Mouse (Mus musculus): ENCODE measurements at regions not wholly inside any gene's neighbourhood (a gene's known extent, or its start where the extent isn't known, plus 50 kb on each side); places are given as distances from the start of the nearest gene placed in this dataset.

DNA sequence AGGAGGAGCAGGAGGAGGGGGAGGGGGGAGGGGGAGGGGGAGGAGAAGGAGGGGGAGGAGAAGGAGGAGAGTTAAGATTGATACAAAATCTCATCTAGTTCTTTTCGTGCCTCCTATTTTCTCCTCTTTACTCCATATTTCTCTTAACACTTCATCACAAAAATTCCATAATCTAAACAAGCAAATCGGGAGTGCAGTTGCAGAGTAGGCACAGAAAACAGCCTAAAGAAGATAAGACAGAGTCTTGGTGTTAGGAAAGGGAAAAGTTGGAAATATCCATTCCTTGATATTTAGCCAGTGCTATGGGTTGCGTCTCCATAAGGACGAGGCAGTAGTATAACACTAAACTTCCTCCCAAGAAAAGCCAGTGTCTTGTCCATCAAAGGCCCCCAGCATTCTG lies 100.1 kb downstream of the Mettl11b start:
- no peak for TF ChIP-seq CTCF (IDR thresholded peaks at IDR 0.05; ENCODE audit: low read depth)
- no peak for TF ChIP-seq EP300 (IDR thresholded peaks at IDR 0.05; ENCODE audit: low read depth)
